Mouse (Mus musculus) macrophage (primary cell): ENCODE measurements around the gene Sdsl. TPM values are rescaled to one million over a fixed set of nuclear protein-coding genes. Genes with fewer than 3 reads are reported as not detected.

Experiments
- H3K27ac ChIP-seq: fragments of 350-480 bp; formaldehyde crosslinking; 2 replicates; pipeline ENCODE4 v1.9.0; 2021
- H3K36me3 ChIP-seq: fragments of 350-480 bp; formaldehyde crosslinking; 2 replicates; pipeline ENCODE4 v1.9.0; 2021; ENCODE audit errors: inconsistent target
- H3K4me3 ChIP-seq: fragments of 350-480 bp; formaldehyde crosslinking; 2 replicates; pipeline ENCODE4 v1.9.0; 2021; ENCODE audit errors: inconsistent target
- H3K79me2 ChIP-seq: fragments of 350-480 bp; formaldehyde crosslinking; 2 replicates; pipeline ENCODE4 v1.9.0; 2021; ENCODE audit errors: inconsistent target
- WGBS: methylation state at CpG from one replicate; pipeline ENCODE4 v1.1.7; 2026; ENCODE audit warnings: inconsistent platforms; ENCODE audit not compliant: missing documents; 5-methylcytosine and 5-hydroxymethylcytosine counted together
- polyA plus RNA-seq: library from polyadenylated mRNA; stranded (reverse); fragments of 250-400 nt; gene quantifications from 3 replicates; pipeline ENCODE4 v1.2.4, GENCODE M21; 2018; ENCODE audit warnings: inconsistent platforms

Sdsl gene
- polyA plus RNA-seq, 1 experiment from 2014 or later, result not detected

GRCm38 (mm10) chr5:120434231-120434735 is 38.3 kb downstream of the Sdsl start:
- Histone ChIP-seq H3K79me2 (no peaks in the 10 kb centered on the region), H3K4me3 (no peak overlapping the region), H3K36me3 (no peaks in the 10 kb centered on the region), H3K27ac (no peak overlapping the region)
- 7% methylated on average over 19 of the region's 21 CpGs for WGBS

GRCm38 (mm10) chr5:120433135-120433760 is 39.4 kb downstream of the Sdsl start:
- 10% methylated on average over 11 of the region's 13 CpGs for WGBS
- no peaks in the 10 kb centered on the region for H3K79me2 ChIP-seq
- no peak overlapping the region for H3K27ac ChIP-seq
- no peak overlapping the region for H3K4me3 ChIP-seq
- no peaks in the 10 kb centered on the region for H3K36me3 ChIP-seq

- no peak overlapping the region for H3K4me3 ChIP-seq
- WGBS, result 5% methylated on average over 9 of the region's 9 CpGs
These were observed 40.1 kb downstream of the Sdsl start for GRCm38 (mm10) chr5:120432486-120433015.

GRCm38 (mm10) chr5:120431649-120432485 is 40.7 kb downstream of the Sdsl start, which contains the start of gene Lhx5:
Gene Lhx5 (plus strand): TSS chr5:120431699.
- Histone ChIP-seq H3K36me3 (no peaks in the 10 kb centered on the region), H3K79me2 (no peaks in the 10 kb centered on the region), H3K27ac (no peak within 1 kb of the TSS), H3K4me3 (no peak within 1 kb of the TSS)
- 4% methylated on average over 69 of the region's 69 CpGs for WGBS

More at GRCm38 (mm10) chr5:120432486-120433015, 40.1 kb downstream of the Sdsl start:
- H3K27ac ChIP-seq, result no peak overlapping the region
- no peaks in the 10 kb centered on the region for H3K79me2 ChIP-seq
- H3K36me3 ChIP-seq, result no peaks in the 10 kb centered on the region

DNA sequence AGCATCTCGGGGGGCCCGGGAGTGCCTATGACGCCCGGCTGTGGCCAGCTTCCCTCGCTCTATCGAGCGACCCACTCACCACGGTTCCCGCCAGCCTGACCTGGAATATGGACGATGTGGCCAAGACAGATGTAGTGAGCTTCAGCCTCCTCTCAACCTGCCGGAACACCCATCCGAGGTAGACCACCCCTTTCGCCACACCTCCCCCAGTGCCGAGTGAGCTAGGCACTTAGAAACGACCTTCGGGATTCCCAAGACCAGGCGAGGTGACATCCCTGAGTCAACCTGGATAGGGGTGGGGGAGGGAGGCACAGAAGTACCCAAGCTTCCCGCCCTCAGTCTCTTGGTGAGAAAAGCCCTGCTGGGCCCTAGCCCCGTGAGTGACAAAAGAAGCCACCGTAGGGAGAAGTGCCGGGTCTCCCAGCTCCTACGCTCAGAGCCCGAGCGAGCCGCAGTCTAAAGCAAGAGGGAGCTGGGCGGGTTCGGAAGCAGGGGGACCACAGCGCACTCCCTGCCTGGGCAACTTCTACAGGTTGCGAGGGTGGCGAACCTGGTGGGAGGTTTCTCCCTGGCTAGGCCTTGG is 41.5 kb downstream of the Sdsl start:
- 10% methylated on average over 30 of the region's 30 CpGs for WGBS
- Histone ChIP-seq H3K4me3 (no peak overlapping the region), H3K27ac (no peak overlapping the region), H3K79me2 (no peaks in the 10 kb centered on the region), H3K36me3 (no peaks in the 10 kb centered on the region)

- Histone ChIP-seq H3K79me2 (no peaks in the 10 kb centered on the region), H3K27ac (no peak overlapping the region), H3K4me3 (no peak overlapping the region), H3K36me3 (no peaks in the 10 kb centered on the region)
- 6% methylated on average over 6 of the region's 6 CpGs for WGBS
These were observed 42.9 kb downstream of the Sdsl start for GRCm38 (mm10) chr5:120429692-120430091.

DNA sequence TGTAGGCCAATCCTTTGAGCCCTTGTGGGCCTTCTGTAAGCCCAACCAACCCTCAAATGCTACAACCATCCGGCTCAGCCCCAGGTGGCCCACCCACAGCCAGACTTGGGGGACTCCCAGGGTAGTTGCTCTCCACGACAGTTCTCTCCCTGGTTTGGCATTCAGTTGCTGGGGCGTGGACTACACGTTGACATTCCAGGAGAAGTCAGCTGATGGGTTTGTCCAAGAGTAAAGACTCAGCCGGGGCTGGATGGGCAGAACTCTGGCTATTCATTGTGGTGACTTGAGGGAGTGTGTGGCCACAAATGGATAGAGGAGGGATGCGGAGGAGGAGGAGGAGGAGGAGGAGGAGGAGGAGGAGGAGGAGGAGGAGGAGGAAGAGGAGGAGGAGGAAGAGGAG is 43.6 kb downstream of the Sdsl start:
- 5% methylated on average over 4 of the region's 6 CpGs for WGBS
- Histone ChIP-seq H3K27ac (no peak overlapping the region), H3K79me2 (no peaks in the 10 kb centered on the region), H3K4me3 (no peak overlapping the region), H3K36me3 (no peaks in the 10 kb centered on the region)

- no peak overlapping the region for H3K27ac ChIP-seq
- H3K4me3 ChIP-seq, result no peak overlapping the region
- 9% methylated on average over 21 of the region's 21 CpGs for WGBS
- H3K79me2 ChIP-seq, result no peaks in the 10 kb centered on the region
- no peaks in the 10 kb centered on the region for H3K36me3 ChIP-seq
These were observed 44.3 kb downstream of the Sdsl start for GRCm38 (mm10) chr5:120428189-120428838.

DNA sequence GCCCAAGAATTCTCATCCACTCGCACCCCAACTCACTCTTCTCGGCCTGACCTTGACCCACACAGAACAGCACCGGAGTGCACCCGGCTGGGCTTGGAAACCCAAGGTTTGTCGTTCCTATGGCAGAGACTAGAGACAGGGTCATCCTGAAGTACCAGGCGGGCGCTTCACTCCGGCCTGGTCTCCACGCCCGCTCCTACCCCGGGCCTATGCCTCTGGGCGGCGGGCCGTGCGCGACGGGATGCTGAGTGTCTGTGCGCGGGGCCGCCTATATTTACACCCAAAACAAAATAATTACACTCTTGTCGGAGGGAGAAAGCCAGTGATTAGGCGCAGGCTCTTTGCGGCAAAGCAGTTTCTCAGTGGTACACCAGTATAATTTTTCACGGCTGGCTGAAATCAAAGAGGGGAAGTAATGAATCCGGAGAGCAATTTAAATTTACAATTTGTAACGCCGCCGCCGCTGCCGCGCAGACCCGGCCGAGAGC is 45.1 kb downstream of the Sdsl start:
- Histone ChIP-seq H3K79me2 (no peaks in the 10 kb centered on the region), H3K36me3 (no peaks in the 10 kb centered on the region), H3K4me3 (no peak overlapping the region), H3K27ac (no peak overlapping the region)
- 7% methylated on average over 25 of the region's 33 CpGs for WGBS

DNA sequence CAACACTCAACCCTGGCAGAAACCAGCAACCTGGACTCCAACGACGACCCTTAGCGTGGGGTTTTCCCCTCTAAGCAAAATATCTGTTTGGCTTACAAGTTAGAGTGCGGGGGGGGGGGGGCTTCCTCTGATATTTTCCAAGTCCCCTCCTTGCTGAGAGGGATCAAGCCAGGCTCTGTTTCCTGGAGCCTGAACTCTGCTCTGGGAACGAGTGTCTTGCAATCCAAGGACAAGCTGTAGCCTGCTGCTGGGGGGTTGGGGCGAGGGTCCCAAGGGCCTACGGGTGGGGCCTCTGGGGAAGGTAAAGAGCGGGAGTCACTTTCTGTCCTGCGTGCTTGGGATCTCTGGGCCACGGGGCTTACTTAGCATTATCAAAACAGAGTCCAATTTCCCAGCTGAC is 46.0 kb downstream of the Sdsl start:
- H3K79me2 ChIP-seq, result no peaks in the 10 kb centered on the region
- no peaks in the 10 kb centered on the region for H3K36me3 ChIP-seq
- H3K4me3 ChIP-seq, result no peak overlapping the region
- WGBS, result 7% methylated on average over 10 of the region's 10 CpGs
- no peak overlapping the region for H3K27ac ChIP-seq

DNA sequence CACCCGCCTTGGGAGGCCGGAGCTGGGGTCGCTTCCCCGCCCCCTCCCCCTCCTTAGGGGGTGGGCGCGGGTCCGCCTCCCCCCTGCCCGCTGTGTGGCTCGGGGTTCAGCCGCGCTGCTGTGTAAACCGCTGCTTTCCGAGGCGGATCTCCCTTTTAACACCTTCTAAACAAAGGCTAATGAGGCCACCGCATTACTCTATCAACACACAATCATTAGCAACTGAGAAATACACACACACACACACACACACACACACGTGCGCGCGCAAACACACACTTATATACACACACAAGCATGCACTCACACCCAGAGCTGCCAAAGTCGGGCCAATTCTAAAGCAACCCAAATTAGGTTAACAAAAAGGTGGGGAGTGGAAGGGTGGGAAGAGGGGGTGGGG is 46.9 kb downstream of the Sdsl start:
- no peaks in the 10 kb centered on the region for H3K36me3 ChIP-seq
- H3K79me2 ChIP-seq, result no peaks in the 10 kb centered on the region
- 4% methylated on average over 20 of the region's 20 CpGs for WGBS
- no peak overlapping the region for H3K4me3 ChIP-seq
- H3K27ac ChIP-seq, result no peak overlapping the region

GRCm38 (mm10) chr5:120424657-120425056 is 48.0 kb downstream of the Sdsl start:
- H3K27ac ChIP-seq, result no peak overlapping the region
- WGBS, result 7% methylated on average over 11 of the region's 11 CpGs
- no peaks in the 10 kb centered on the region for H3K79me2 ChIP-seq
- H3K36me3 ChIP-seq, result no peaks in the 10 kb centered on the region
- H3K4me3 ChIP-seq, result no peak overlapping the region

- Histone ChIP-seq H3K27ac (no peak overlapping the region), H3K36me3 (no peaks in the 10 kb centered on the region), H3K4me3 (no peak overlapping the region), H3K79me2 (no peaks in the 10 kb centered on the region)
- WGBS, result 2% methylated on average over 19 of the region's 19 CpGs
These were observed 48.6 kb downstream of the Sdsl start for GRCm38 (mm10) chr5:120424039-120424438.

DNA sequence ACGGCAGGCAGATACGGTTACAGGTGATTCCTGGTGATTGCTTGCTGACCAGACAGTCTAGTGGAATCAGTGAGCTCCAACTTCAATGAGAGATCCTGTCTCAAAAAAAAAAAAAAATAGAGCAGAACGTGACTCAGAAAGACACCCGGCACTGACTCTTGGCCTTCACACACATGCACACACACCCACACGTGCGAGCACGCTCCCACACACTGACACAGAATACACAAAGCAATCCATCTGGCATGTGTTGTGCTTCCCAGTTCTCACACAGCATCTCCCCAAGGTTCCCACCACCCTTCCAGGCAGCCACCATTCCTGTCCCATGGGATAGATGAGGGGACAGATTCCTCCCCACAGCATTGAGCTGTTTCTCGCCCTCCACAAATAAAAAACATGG is 52.5 kb downstream of the Sdsl start:
- Histone ChIP-seq H3K36me3 (no peaks in the 10 kb centered on the region), H3K27ac (no peak overlapping the region), H3K4me3 (no peak overlapping the region), H3K79me2 (no peaks in the 10 kb centered on the region)
- 90% methylated on average over 8 of the region's 8 CpGs for WGBS
